Mouse (Mus musculus) heart, postnatal 25 days (tissue): Measurements from ENCODE around the gene Dusp18. TPM values are rescaled to one million over a fixed set of nuclear protein-coding genes. Genes with fewer than 3 reads are reported as not detected.
A peak's percentile ranks its signal among the peaks of the same experiment; 100 is the strongest.
"Not testable (repeated sequence)": the region's sequence is repeated elsewhere in the genome, so short reads cannot be mapped to it uniquely, and the experiment has no call there.

Source experiments
- DNase-seq: peaks from one replicate; pipeline ENCODE4 v3.0.0; 2022; ENCODE audit warnings: low spot score
- intact Hi-C: fragments of 180-260 bp; cut with DNase I; formaldehyde crosslinking; loops from one replicate; pipeline ENCODE4 v1.15.1; 2025
- total RNA-seq, 2 experiments: library from RNA; stranded (reverse); gene quantifications; 2 replicates each; pipeline ENCODE4 v1.2.3; 2021

Gene Dusp18
- total RNA-seq, 2 experiments from 2014 or later = 24.8 to 45.0 TPM

DNA sequence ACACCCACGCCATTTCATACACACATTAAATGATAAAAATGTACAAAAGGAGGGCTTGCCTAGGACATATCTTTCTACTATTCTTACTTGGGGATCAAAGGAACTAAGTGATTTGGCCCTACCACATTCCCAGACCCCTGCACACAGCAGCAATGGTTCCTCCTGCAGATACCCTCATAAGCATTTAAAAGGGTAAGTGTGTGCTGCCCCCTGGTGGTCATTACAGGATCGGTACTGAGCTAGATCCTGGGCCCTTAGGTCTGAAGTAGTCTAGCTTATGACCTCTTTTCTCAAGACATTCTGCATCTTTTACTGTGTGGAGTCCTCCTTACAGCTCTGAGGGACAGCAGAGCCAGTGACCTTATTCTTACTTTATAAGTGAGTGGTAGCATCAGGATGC is 15.2 kb upstream of the Dusp18 start:
- intact Hi-C loops = loop anchor here (1.0 to 10.0 kb wide), 5 partner anchors 35 to 405 kb away; partner anchors contain the start of gene Slc35e4

DNA sequence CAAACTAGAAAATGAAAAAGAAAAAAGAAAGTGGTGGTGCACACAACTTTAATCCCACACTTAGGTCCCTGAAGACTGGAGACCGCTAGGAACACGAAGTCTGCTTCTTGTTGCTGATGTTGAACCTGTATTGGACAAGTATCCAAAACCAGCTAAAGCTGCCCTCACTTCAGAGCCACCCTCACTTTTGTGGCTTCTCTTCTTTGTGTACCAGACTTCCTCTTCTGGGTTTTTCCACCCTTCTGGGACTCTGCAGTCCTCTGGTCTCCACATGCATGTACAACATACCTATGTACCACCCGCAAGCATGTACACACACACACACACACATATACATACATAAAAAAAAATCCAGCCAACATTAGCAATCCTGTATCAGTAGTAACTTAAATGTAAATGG is 11.3 kb upstream of the Dusp18 start:
- no peak for DNase-seq
- intact Hi-C loops = loop anchor here (5.0 to 10.0 kb wide), 2 partner anchors 166 to 349 kb away; no protein-coding TSS in a partner anchor

More for the DNA sequence above, 15.2 kb upstream of the Dusp18 start:
- DNase-seq = no peak

DNA sequence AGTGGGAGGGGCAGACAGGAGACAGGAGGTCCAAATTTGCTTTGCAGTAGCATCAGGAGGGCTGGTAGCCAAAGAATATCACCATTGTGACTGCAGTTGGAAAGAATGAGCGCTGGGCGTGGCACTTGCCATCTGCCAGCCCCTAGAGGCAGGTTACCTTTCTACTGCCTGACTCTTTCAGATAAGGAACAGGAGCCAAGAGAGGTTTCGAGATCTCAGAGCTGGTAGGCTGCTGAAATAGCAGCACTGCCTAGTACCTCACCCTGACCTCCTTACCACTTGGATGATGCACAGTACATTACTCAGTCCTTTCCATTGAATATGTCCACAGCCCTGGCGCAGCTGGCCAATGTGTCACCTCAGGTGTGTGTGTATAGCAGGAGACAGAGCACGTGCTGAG is 7.7 kb upstream of the Dusp18 start:
- no peak for DNase-seq
- intact Hi-C loops = loop anchor here (10.0 kb wide), 1 partner anchor 353 kb away; no protein-coding TSS in a partner anchor

DNA sequence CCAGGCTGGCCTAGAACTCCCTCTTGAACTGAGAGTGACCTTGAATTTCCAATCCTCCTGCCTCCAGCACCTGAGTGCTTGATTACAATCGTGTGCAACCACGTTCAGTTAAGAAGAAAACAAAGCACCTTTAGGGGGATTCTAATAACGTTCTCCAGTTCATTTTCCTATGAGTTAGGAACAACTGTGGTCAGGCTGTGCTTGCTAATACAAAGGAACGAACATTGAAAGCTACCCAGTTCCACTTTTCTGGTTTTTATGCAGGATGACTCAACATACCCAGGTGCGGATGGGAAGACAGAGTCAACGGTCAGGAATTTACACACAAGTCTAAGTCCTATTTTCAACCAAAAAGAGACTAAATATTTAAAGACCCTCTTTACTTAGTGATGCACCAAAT is 1.1 kb upstream of the Dusp18 start:
- intact Hi-C loops = loop anchor here (2.0 kb wide), 1 partner anchor 19 kb away; no protein-coding TSS in a partner anchor
- no peak for DNase-seq

DNA sequence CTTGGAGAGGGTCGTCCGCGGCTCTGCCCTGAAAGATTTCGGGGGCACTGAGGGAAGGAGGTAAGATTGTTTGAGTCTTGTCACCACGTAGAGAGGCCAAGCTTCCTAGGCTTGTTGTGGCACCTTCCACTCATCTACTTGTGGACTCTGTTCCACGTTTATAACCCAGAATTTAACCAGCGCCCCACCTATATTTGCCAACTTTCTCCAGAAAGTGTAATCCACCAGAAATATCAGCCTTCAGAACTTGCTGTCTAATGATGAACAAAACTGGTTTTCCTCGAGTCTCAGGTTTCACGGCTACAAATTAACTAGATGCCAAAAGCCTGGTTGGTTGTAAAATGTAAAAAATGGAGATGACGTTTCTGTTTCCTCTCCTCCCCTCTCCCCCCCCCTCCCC is 418 bp downstream of the Dusp18 start:
- DNase-seq = no peak
- intact Hi-C loops = loop anchor here (2.0 kb wide), 1 partner anchor 17 kb away; no protein-coding TSS in a partner anchor

DNA sequence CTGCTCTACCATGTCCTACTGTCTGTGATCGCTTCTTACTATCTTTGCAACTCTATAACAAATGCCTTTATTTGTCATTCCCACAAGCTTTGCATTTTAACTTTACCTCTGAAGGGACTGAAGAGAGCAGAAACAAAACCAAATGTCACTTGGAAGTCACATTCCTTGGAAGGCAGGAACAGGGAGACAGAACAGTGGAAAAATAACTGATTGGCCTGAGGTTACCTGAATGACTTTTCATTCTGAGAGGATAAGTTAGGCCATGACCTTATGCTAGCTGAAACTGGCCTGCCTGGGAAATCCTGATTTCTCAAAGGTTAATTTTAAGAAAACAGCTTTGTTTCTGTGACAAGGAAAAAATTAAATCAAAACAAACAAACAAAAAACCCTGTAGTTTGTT is 893 bp downstream of the Dusp18 start:
- intact Hi-C loops = loop anchor here (2.0 kb wide), 1 partner anchor 17 kb away; no protein-coding TSS in a partner anchor
- no peak for DNase-seq

DNA sequence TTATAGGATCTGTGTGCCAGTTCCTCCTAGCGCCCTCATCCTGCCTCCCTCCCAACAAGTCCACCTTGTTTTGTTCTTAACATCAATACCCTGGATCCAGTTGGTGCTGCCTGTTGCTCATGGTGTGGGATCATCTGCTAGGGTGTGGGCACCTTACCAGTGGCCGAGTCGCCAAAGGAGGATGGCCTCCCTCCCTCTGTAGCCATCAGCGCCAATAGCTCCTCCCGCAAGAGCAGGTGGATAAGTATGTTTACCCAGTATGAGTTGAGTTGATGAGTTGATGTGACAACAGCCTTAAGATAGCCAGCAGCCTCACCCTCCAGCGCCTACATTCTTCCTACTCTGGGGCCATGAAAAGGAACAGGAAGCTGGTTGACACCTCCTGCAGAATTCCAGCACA is 5.3 kb downstream of the Dusp18 start:
- intact Hi-C loops = no loop called here
- DNase-seq = no peak

DNA sequence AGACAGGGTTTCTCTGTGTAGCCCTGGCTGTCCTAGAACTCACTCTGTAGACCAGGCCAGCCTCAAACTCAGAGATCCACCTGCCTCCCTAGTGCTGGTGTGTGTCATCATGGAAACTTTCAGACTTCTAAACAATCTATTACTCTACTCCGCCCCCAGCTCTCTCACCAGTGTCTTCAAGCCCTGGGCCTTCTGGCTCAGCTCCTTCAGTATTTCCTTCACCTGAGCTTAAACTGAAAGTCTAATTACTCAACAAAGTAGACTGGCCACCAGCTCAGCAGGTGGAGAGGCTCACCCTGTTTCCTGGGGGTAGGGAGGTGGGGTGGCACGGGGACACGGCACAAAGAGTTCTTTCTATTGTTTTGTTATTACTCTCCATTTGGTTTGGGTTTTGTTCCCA is 7.5 kb downstream of the Dusp18 start:
- intact Hi-C loops = no loop called here
- no peak for DNase-seq

DNA sequence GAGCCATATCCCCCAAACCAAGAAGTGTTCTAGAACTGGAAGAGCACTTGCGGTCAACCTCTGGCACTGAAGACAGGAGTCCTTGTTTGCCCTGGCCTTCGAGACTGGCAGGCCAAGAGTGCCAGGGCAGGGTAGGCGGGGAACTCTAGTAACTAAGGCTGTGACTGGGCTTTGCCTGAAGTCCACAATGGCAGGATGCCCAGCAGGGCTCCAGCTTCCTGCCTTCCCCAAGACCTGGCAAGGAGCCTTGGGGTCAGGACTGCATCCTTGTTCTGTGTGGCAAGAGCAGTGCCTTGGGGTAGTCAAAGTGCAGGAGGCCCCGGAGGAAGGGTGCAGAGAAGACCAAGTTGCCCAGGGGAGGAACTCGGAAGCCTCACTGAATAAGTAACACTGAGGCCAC is 8.0 kb downstream of the Dusp18 start:
- intact Hi-C loops = no loop called here
- DNase-seq = peak; percentile 51

DNA sequence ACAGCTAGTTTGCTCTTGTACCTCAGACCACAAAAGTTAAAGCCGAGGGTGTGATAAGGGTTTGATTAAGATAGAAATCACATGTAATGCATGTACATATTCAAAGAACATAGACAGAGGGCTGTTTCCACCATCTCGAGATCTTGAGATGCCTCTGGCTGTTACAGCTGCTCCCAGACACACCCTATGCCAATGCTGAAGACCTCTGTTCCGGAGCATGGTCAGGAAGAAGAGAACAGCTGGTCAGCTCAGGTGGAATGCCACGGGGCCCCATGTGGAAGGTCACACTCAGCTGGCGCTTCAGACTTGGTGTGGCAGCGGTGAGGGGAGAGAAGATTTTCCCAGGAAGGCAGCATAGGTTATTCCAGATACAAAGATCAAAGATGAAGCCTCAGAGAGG is 9.6 kb downstream of the Dusp18 start:
- DNase-seq = no peak
- intact Hi-C loops = no loop called here

DNA sequence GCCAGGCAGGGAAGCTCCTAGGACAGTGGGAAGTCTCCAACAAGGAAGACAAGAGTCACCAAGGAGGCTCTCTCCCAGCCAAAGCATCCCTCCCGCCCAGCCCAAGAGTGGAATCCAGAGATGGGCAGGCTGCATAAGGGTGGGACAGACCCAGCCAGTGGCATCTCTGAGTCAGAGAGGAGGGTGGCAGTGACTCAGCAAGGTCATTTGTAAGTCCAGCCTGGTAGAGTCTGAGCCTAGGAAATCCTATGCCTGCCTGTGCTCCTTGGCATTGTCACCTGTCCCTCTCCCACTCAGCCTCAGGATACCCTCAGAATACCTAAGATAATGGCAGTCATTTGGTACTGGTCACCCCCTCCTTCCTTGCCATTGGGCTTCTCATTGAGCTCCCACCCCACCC is 10.4 kb downstream of the Dusp18 start:
- intact Hi-C loops = no loop called here
- no peak for DNase-seq

DNA sequence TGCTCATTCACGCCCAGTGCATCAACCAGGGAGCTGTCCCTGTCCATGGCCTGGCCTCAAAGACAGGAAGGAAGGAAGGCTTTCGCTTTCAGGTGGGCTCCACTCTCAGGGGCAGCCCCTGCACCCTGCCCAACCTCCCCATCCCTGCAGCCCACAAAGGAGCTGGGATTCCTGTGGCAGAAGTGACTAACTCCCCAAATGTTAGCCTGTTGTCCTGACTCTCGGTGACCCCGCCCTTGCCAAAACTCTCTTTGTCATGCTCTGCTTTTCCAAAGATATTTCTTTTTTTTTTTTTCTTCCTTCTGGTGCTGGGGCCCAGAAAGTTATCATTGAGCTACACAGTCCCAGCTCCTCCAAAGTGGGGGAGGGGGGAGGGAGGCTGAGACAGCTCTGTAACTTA is 14.2 kb downstream of the Dusp18 start:
- DNase-seq = no peak
- intact Hi-C loops = no loop called here

DNA sequence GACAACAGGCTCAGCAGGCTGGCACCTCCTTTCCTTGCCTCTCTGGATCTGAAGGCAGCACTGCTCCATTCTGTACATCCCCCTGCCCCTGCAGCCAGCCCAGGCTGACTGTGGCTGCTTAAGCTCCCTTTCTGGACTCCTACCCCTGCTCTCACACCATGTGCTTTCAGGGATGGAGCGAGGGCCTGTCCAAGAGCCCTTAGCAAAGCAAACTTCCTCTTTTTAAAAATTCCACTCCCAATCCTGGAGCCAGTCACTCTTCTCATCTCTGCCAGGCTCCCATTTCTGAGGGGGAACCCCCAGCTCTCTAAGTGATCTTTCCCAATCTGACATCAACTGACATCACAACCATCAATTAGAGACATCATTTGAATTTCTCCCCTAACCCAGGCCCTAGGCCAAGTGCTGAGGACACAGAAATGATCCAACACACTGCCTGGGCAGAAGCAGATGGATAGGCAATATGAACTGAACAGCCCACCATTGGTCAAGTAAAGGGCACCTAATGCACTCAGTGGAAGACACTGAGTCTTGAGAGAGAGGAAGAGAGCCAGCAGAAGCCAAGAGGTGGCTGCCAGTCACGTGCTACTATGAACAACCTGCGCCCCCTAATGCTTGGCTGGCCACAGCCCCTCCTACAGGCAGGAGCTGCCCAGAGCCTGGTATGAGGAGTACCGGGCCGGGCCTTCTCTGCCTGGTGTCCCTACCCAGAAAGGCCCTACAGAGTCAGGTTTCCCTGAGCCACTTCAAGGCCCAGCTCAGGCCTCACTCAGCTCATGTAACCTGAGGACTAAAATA is 15.7 kb downstream of the Dusp18 start:
- intact Hi-C loops = no loop called here
- no peak for DNase-seq

DNA sequence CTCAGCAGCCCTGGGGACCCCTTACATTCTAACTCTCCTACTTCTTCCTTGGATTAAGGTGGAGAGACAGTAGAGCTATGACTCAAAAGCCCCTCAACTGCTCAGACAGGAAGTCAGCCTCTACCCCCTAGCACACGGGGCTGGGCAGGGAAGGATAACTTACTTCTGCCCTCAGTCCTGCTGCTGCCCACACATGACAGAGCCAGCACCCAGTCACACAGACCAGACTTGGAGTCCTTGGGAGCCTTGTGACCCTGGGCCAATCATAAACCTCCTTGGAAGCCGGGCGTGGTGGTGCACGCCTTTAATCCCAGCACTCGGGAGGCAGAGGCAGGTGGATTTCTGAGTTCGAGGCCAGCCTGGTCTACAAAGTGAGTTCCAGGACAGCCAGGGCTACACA is 16.4 kb downstream of the Dusp18 start:
- DNase-seq, intact Hi-C loops: not testable (repeated sequence)

DNA sequence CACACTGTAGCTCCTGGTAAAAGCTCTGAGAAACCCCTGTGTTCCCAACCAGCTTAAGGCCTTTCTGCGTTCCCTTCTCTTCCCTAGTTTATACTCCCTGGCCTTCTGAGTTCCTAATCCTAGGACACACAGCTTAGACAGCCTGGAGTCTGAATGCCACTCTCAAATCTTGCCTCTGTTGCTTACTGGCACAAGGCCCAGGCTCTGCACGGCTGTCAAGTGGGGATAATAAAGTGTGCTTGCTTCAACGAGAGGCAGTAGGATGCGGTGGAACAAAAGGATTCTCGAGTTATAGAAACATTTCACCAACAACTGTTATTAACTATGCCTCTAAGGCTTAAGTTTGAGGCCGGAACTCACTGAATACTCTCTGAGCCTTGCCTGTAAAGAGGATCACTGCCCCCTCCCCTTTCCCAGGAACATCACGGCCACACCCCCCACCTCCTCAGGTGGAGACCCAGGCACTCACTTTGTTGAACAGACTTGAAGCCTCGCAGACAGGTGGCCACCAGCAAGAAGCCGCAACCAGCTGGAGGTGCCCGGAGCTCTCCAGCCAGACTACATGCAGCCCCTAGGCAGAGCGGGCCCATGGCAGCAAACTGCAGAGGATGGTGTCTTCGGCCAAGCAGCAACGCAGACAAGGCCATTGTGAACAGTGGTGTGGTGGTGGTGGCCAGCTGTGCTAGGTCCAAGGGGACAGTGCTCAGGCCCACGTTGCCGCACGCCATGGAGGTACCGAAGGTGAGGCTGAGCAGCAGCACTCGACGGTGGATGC is 17.2 kb downstream of the Dusp18 start:
- no peak for DNase-seq
- intact Hi-C loops = loop anchor here (2.0 kb wide), 1 partner anchor 17 kb away; the partner anchor contains the start of genes 4921536K21Rik and Dusp18

DNA sequence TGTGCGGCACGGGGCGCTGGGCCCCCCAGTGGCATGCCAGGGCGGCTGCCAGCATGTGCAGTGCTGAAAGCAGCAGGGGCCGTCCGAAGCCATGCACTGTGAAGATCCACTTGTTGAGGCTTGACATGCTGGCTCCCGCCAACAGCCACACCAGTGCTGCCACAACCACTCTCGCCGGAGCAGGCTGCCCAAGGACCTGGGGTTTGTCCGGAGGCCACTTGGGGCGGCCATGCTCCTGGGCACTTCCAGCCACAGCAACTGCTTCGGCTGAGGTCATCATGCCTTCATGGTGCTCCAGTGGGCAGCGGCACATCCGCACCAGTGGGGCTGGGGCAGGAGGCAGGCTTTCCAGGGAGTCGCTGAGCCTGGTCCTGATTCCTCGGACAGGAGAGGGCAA is 17.8 kb downstream of the Dusp18 start:
- intact Hi-C loops = loop anchor here (2.0 kb wide), 1 partner anchor 18 kb away; the partner anchor contains the start of genes 4921536K21Rik and Dusp18
- no peak for DNase-seq

DNA sequence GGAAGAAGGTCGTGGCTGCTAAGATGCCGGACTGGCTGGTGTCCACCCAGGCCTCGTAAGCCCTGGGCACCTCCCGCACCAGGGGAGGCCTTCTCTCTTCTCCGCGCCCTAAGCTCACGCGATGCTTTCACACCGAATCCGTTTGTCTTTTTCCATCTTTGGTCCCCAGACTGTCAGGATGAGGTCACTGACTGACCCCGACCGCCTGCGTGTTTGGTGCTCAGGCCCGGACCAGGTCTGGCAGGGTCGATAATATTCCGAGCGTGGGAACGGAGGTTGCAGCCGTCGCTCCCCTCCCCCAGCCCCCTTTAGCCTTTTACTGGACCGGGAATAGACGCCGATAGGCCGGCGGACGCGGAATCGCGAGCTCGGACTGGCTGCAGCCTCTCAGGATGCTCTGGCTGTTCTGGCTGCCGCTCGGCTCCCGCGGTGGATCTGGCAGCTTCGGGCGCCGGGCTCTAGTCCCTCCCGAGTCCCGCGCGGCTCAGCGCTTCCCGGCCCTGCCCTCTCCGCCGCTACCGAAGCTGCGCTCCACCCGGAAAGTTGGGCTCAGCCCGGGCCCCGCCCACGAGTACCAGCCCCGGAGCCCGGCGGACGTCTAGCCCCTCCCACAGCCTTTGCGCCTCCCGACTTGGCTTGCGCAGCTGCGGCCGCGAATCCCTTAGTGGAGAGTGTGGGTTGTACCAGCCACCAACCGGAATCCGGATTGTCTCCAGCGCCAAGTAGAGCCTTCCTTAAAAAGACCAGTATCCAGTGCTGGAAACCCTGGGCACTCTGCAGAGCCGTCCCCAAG is 18.5 kb downstream of the Dusp18 start:
- intact Hi-C loops = loop anchor here (2.0 kb wide), 2 partner anchors 19 to 33 kb away; partner anchors contain the start of genes 4921536K21Rik and Dusp18

DNA sequence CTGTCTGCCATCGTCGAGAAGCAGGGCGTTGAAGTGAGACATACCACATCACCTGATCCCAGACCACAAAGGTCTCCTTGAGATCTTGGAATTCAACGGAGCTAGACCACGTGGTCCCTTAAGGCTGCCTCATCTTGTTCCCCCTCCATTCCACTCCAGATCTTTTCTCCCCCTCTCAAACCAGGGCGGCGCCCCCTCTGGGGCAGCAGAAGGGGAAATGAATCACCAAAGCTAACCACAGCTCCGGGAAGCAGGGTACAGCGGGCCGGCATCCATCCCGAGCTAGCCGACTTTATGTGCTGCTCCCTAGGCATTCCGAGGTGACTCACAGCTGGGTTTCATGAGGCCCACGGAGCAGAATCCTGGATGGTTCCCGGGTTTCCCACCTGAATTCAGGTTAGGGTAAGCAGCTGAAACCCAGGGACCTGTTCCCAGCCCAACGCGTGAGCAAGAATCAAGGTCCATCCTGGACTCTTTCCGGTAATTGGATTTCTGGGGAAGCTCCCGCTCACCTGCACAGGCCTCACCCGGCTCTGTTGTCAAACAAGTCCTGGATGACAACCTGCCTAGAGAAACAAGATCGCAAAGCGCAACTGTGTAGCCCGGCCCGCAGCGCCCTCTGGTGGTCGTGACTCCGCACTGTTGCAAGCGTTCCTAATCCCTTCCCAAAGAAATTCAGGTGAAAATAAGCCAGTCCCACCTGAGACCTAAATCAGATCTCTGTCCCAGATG is 19.2 kb downstream of the Dusp18 start, which contains the start of gene Slc35e4:
Gene Slc35e4 (minus strand): TSS at position 556 of the 732 bp plus-strand sequence.
- intact Hi-C loops = loop anchor here (2.0 kb wide), 1 partner anchor 33 kb away; no protein-coding TSS in a partner anchor
- DNase-seq = peak; percentile 73

More for the DNA sequence above, 18.5 kb downstream of the Dusp18 start:
- DNase-seq = peak; percentile 92

DNA sequence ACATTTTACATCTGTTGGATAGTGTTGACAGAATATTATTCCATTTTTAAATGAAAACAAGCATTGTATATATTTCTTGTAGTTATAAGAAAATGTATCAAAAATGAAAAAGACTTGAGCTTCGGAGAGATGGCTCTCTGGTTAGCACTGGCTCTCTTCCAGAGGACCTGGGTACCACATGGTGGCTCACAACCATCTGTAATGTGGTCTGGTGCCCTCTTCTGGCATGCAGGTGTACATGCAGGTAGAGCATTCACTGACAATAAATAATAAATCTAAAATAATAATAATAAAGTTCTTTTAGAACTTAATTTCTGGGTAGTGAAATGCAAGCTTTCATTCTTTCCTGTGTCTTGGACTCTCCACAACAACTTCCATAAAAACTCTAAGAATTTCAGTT is 23.7 kb downstream of the Dusp18 start:
- DNase-seq = no peak
- intact Hi-C loops = no loop called here
